Mouse (Mus musculus): Measurements from ENCODE around the gene Fam186b. TPM values are rescaled to one million over a fixed set of nuclear protein-coding genes. Genes with fewer than 3 reads are reported as not detected.

The Fam186b gene
- total RNA-seq, 2 experiments from 2014 or later = 1.4 to 1.5 TPM

DNA sequence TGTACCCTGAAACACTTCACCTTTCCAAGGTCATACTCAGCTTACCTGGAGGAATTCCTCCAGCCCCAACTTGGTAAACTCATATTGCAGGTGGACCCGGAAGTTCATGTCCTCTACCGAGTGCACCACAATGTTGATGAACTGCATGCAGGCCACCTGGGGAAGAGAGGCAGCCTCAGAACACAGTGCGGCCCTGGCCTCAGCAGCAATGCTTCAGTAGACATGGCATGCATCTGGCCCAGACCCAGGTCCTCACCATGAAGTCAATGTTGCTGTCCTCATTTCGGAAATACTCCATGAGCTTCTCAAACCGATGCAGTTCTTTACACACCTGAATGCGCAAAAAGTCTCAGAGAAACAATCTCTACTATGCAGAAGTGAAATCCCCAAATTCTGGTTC lies 29.9 kb upstream of the Fam186b start:
- no peak for DNase-seq (ENCODE audit: extremely low spot score in 1 of 2, low spot score in 2 of 2)
- intact Hi-C loops (cut with DNase I) = no loop called here

DNA sequence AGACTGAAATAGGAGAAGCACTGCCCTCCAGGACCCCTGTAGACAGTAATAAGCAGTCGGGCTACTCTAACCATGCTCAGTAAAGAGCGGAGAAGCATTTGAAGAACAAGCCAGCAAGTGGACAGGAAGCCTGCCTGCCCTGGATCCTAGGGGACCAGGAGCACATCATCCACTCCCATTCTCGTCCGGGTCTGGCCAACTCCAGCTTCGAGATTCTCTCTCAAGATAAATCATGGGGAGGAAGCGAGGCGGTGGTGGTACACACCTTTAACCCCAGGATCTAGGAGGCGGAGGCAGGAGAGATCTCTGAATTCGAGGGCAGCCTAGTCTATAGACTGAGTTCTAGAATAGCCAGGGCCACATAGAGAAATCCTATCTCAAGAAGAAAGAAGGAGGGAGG lies 28.5 kb upstream of the Fam186b start:
- intact Hi-C loops (cut with DNase I) = no loop called here
- no peak for DNase-seq (ENCODE audit: extremely low spot score in 1 of 2, low spot score in 2 of 2)

DNA sequence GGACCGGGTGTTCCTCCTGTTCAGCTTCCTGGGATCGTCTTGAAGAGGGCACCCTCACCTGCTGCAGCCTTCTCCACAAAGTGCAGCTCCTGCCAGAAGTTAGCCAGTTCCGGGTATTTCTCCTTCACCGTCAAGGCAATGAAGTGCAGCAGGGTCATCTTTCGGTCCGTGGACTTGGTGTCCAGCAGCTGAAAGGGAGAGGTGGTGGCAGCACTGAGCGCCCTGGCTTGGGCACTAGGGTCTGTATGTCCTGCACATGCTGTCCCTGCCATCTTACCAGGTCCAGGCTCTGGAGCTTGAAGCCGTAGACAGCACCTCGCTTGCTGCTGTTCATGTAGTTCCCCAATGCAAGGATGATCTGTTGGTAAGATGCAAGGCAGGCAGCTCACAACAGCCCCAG lies 25.3 kb upstream of the Fam186b start:
- intact Hi-C loops (cut with DNase I) = no loop called here
- DNase-seq (ENCODE audit: extremely low spot score in 1 of 2, low spot score in 2 of 2) = no peak

DNA sequence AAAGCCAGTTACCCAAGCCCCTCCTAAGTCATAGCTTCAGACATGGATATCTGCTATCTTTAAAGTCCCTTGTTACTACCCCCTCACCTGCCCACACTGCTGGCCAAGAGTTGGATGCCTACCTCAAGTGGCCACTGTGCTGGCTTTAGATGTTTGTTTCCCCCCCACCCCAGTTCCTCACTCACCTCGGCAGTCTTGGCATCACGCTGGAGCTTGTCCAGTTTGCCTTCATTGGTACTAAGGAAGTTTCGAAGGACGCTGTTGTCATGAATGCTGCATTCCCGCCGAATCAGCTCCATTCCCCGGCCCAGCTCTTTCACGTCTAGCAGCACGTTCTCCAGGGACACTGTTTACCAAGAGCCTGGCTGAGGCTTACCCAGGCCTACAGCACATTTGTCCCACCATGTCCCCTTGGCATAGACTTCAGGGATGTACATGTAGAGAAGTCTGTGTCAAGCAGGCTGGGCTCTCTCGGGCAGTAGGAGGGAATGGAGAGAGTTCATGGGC lies 24.5 kb upstream of the Fam186b start:
- DNase-seq (ENCODE audit: extremely low spot score in 1 of 2, low spot score in 2 of 2) = no peak

DNA sequence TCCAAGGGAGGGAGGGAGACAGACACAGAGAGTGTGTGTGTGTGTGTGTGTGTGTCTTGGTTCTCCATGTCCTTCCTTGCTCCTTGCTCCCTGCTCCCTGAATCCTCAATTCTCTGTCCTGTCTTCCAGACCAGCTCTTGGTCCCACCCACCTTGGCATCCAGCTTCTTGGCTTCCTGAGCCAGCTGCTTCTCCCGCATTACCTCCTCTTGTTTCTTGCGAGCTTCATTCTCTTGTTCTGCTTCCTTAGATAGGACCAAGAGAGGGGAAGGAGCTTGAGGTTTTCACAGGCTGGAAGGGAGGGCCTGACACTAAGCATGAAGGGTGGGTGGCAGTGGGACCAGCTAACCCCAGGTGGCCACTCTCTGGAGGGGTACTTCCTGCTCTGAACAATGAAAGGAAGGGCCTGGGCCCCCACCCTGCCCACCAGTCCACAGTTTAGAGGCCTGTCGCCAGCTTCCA lies 23.8 kb upstream of the Fam186b start:
- intact Hi-C loops (cut with DNase I) = loop anchor here (10.0 kb wide), 1 partner anchor 155 kb away; the partner anchor contains the start of gene Bcdin3d
- no peak for DNase-seq (ENCODE audit: extremely low spot score in 1 of 2, low spot score in 2 of 2)

More for the DNA sequence above, 24.5 kb upstream of the Fam186b start:
- intact Hi-C loops (cut with DNase I) = no loop called here

DNA sequence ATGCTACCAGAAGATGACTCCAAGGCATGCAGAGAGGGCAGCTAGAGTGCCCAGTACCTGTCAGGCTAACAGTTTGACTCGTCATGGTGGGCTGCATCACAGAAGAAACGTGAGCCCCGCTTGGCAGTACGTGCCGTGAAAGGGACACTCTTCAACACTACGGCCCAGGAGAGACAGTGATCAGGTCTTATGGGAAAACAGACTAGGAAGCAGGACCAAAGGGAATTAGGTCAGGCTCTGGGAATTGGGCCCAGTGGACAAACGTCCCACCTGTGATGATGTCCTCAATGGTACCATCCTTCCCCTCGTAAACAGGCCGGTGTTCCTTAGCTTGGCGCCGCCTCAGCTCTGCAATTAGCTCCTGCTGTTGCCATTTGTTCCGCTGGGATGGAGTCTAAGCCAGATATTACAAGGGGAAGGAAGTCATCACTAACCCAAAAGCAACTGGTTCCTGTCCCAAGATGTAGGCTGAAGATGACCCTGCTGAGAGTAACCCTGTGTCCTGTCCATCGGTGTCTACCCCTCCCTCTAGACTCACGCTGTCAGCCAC lies 23.2 kb upstream of the Fam186b start:
- intact Hi-C loops (cut with DNase I) = loop anchor here (10.0 kb wide), 1 partner anchor 156 kb away; the partner anchor contains the start of gene Bcdin3d
- no peak for DNase-seq (ENCODE audit: extremely low spot score in 1 of 2, low spot score in 2 of 2)

DNA sequence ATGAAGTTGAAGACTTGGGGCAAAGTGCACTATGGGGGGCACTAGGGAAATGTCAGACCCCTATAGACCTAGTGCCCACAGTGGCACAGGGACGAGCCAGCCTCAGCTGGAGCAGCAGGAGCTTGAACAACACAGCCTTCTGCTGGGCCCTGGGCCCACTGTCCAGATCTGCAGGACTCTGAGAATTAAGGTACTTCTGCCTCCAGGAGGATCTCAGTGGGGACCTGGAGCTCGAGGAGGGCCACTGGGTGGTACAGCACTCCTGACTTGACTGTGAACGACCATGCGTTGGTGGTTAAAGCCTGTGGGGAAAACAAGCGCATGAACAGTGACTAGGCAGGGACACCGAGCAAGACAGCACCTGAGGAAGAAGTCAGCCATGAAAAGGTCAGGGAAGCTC lies 22.4 kb upstream of the Fam186b start:
- intact Hi-C loops (cut with DNase I) = loop anchor here (10.0 kb wide), 1 partner anchor 157 kb away; the partner anchor contains the start of gene Bcdin3d
- no peak for DNase-seq (ENCODE audit: extremely low spot score in 1 of 2, low spot score in 2 of 2)

DNA sequence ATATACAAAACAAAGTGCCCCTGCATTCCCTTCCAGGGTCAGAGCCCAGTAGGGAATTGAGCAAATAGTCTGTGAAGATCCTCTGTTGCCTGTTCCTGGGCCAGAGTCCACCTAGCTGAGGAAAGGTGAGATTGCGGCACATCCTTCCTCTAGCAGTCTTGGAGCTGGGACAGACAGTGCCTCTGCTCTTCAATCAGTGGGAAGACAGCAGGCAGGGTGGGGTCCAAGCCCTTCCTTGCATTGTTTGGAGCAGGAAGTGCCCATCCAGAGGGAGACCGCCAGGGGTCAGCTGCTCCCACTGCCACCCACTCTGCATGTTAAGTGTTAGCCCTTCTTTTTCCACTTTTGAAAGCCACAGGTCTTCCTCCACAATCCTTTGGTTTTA lies 21.6 kb upstream of the Fam186b start:
- peak in 1 of 2 experiments; percentile 81 for DNase-seq (ENCODE audit: extremely low spot score in 1 of 2, low spot score in 2 of 2)
- intact Hi-C loops (cut with DNase I) = loop anchor here (2.0 to 10.0 kb wide), 2 partner anchors 54 to 158 kb away; partner anchors contain the start of genes Bcdin3d and Fmnl3

DNA sequence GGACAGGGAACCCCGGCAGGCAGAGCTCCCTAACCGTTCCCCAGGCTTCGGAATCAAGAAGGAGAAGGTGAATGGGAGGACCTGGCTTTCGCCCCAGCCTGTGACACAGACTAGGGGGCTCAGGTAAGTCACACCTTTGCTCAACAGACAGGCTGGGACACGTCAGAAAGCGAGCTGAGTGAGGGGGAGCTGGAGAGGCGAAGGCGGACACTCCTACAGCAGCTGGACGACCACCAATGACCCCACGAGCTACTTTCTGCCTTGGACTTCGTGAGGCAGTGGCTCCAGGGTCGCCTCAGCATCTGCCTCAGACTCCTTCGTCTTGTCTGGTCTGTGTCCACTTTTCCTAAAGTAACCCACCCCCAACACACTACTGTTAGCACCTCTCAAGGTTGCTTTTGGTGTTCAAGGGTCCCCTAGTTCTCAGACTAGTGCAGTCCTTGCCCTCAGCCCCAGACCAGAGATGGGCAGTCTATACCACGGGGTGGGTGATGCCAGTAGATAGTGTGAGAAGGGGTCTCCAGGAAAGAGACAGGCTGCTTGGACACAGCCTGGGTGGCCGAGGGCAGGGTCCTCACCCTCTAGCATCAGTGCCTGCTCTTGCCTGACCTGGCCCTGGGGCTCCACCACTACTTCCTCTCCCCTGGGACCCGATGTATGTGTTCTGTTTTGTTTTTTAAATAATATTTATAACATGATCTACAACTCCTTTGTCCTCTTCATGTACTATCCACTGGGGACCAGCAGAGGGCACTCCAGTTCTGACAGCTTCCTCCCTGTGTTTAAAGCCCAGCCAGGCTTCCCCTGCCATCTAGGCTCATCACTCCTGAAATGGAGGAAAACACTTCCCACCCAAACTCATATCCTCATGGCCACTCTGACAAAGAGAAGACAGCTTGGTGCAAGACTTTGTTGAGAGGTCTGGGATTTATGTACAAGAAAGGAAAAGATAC lies 20.9 kb upstream of the Fam186b start:
- DNase-seq (ENCODE audit: extremely low spot score in 1 of 2, low spot score in 2 of 2) = peak; percentile 79 to 87
- intact Hi-C loops (cut with DNase I) = loop anchor here (2.0 to 10.0 kb wide), 2 partner anchors 54 to 158 kb away; partner anchors contain the start of genes Bcdin3d and Fmnl3

DNA sequence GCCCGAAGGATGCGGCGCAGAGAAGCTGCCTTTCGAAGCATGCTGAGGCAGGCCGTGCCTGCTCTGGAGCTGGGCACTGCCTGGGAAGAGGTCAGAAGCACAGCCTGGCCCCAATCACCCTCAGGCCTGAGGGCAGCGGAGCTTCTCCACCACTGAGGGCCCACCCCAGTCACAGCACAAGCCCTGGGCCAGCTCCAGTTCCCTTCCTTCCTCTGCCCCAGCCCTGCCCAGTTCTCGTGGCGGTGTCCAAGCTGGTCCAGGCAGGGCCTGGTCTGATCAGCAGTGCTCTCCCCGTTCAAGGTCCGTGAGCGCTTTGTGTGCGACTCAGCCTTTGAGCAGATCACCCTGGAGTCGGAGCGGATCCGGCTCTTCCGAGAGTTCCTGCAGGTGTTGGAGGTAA lies 19.2 kb upstream of the Fam186b start:
- intact Hi-C loops (cut with DNase I) = loop anchor here (10.0 kb wide), 1 partner anchor 160 kb away; the partner anchor contains the start of gene Bcdin3d
- DNase-seq (ENCODE audit: extremely low spot score in 1 of 2, low spot score in 2 of 2) = no peak

DNA sequence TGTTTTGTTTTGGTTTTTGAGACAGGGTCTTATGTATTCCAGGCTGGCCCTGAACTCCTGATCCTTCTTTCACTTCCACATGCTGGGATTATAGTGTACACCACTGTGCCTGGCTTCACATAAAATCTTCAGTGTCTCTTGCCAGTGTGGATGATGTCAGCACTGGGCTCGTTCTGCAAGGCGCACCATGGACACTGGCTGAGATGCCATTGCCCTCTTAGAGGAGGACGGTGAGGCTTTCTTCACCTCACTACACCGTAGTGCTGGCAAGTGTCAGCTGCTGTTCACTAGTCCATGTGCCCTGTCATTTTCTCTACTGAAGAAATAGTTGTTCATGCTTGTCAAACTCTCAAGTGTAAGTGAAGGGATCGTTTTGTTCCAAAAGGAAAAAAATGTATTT lies 14.9 kb upstream of the Fam186b start:
- intact Hi-C loops (cut with DNase I) = loop anchor here (10.0 kb wide), 1 partner anchor 164 kb away; the partner anchor contains the start of gene Bcdin3d
- no peak for DNase-seq (ENCODE audit: extremely low spot score in 1 of 2, low spot score in 2 of 2)

DNA sequence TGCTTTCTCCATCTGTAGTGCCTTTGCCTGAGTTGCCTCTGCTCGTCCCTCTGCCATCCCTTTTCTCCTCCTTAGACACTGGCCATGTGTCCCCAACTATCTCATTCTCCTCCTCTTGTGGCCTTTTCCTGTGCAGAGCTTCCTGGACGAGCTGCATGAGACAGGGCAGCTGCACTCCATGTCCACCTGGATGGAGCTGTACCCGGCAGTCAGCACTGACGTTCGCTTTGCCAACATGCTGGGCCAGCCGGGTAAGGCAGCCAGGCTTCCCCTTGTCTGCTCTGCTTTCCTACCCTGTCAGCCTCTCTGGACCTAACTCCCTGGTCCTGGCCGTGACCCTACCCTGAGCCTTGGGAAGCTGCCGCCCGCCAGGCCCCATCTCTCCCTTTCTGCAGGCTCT lies 13.9 kb upstream of the Fam186b start:
- intact Hi-C loops (cut with DNase I) = no loop called here
- DNase-seq (ENCODE audit: extremely low spot score in 1 of 2, low spot score in 2 of 2) = no peak

DNA sequence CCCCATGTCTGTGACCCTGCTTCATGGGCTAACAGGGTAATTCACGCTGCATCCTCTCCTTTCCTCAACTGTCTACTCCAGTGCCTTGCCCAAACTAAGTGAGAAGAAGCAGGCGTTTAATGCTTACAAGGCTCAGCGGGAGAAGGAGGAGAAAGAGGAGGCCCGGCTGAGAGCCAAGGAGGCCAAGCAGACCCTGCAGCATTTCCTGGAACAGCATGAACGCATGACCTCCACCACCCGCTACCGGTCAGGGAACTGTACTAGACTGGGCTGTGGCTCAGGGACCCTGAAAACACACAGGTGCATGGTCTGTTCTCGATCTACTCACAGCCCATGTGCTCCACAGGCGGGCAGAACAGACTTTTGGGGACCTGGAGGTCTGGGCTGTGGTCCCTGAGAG lies 11.8 kb upstream of the Fam186b start:
- intact Hi-C loops (cut with DNase I) = no loop called here
- no peak for DNase-seq (ENCODE audit: extremely low spot score in 1 of 2, low spot score in 2 of 2)

DNA sequence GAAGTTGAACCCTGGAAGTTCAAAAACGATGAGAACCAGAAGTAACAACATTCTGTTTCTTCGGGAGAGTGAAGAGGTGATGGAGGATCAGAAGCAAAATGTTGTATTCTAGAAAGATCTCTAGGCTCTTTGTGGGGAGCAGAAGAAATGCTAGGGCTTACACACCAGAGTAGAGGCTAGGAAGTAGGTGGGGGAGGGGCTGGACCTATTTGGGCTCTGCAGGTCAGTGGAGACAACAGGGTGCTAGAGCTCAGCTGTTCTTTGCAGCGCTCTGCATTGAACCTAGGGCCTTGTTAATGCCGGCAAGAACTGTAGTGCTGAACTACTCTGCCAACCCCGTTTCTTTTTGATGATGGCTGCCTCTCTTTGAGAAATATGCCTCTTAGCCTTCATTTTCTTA lies 525 bp upstream of the Fam186b start:
- no peak for DNase-seq (ENCODE audit: extremely low spot score in 1 of 2, low spot score in 2 of 2)
- intact Hi-C loops (cut with DNase I) = no loop called here

DNA sequence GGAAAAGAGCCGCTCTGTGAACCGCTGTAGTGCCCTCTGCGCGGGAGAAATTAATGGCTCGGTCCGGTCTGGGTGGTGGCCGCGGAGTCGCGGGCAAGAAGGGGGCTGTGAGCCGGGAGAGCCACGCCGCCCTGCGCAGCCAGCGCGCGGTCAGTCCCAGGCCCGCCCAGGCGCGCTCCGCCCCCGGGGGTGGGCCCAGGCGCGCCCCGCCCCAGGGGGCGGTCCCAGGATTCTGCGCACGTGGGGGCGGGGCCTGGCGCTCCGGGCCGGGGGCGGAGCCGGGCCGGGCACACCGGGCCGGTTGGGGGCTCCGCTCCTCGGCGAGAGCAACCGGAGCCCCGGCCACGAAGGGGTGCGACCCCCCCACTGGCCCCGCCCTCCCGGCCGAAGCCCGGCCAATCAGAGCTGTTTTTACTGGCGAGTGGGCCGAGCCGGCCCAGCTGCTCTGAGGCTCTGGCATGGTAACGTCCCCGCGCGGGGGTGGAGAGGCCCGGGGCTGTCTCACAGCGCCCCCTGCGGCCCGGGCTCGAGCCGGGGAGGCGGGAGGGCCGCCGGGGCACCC lies 794 bp downstream of the Fam186b start, which contains the start of gene Prpf40b:
Prpf40b (plus strand) TSS at position 275 of the 562 bp plus-strand sequence.
- DNase-seq (ENCODE audit: extremely low spot score in 1 of 2, low spot score in 2 of 2) = peak; percentile 93 to 97
- intact Hi-C loops (cut with DNase I) = no loop called here

DNA sequence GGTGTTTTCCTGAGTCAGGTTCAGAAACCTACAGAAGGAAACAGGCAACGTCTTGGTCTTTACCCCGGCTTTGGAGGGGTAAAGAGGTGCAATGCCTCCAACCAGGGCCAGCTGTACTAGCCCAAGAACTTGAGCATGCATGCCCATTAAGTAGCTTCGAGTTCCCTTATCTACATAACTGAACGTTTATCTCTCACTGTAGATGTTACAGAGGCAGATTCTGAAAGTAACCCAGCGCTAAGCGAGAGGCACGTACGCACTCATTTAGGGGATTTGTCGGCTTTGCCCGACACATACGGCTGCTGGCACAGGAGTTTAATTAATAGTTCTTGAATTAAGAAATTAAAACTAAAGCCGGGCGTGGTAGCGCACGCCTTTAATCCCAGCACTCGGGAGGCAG lies 1.4 kb downstream of the Fam186b start:
- intact Hi-C loops (cut with DNase I) = no loop called here
- DNase-seq (ENCODE audit: extremely low spot score in 1 of 2, low spot score in 2 of 2) = no peak

DNA sequence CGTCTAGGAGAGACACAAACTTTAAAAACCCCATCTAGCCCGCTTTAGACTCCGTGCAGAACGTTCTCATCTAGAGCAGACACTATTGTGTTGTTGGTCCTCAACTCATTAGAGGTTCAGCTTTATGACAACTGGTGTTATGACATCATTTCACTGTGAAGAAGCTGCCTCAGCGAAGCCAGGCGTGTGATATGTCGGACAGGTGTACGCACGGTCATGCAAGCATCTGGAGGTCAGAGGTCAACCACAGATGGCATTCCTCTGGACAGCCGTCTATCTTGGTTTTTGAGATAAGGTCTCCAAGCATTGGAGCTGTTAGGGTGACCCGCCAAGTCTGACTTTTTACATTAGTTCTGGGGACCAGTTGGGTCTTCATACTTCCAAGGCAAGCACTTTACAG lies 5.1 kb downstream of the Fam186b start:
- intact Hi-C loops (cut with DNase I) = no loop called here
- DNase-seq (ENCODE audit: extremely low spot score in 1 of 2, low spot score in 2 of 2) = no peak

DNA sequence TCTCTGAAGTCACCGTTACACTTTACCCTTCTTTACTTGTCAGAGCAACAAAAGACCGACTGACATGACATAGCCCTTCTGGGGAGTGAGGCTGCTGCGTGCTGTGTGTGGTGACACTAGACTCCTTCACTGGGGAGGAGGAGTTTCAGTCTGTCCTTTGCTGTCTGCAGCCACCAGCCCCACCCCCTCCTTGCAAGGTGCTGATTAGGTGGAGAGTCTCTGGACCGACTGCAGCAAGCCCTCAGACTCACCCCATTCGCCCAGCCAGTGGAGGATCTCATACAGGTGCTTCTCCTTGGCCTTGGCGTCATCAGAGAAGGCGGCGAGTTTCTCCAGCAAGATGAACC lies 10.5 kb downstream of the Fam186b start:
- intact Hi-C loops (cut with DNase I) = no loop called here
- no peak for DNase-seq (ENCODE audit: extremely low spot score in 1 of 2, low spot score in 2 of 2)

DNA sequence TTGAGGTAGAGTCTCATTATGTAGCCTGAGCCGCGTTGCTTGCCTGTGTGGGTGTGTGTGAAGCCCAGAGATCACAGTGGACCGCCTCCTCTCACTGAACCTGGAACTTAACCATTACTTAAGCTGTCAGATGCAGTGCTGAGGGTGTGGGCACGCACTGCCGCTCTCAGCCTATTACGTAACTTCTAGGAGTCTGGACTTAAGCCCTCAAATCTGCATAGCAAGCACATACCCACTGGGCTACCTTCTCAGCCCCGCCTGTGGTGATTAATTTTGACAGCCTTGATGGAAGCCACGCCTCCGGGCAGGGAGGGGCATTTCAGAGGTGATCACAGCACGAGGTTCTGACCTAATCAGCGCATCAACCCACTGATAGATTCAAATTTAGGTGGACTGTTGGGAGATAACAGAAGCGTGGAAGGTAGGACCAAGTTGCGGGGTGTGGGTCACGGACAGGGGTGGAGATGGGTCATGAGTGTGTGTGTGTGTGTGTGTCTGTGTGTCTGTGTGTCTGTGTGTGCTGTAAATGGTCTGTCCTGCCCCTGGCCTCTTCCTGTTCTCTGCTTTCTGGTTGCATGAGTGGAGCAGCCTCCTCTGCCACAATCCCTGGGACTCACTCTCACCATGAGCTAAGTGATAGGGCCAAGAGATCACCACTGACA lies 11.0 kb downstream of the Fam186b start:
- intact Hi-C loops (cut with DNase I) = no loop called here
- DNase-seq (ENCODE audit: extremely low spot score in 1 of 2, low spot score in 2 of 2) = no peak

Measured in left cerebral cortex, postnatal 10 days (tissue).